Comparison of ENCODE assay signal across 14 mouse cellular contexts in genomic region chr6:51416433-51416832, GRCm38 (mm10). TPM values are rescaled to one million over a fixed set of nuclear protein-coding genes. Genes with fewer than 3 reads are reported as not detected.
"Had no signal": no experiment of that assay in that cellular context is flagged by ENCODE, and none has a peak within 500 bp of the region (broad histone marks: within the 10 kb centered on the region; RNA-seq: fewer than 3 reads in every experiment).

No protein-coding gene starts in this region.

- H3K4me3 ChIP-seq: left cerebral cortex, adult 2 months; liver, embryonic 15.5 days; stomach, embryonic 15.5 days had no signal

- H3K27ac ChIP-seq: kidney, postnatal 0 days; left cerebral cortex, adult 2 months; liver, embryonic 15.5 days; stomach, embryonic 15.5 days had no signal

- DNase-seq: kidney, adult 2 months; kidney, postnatal 25 days; layer of hippocampus, postnatal 36 days; lung, adult 18-20 months; lung, postnatal 4 days; midbrain, embryonic 14.5 days; spleen, adult 18-20 months; thymus, postnatal 25 days had no signal

RNA-seq across cellular contexts. Expression of gene Nfe2l3, which starts 16.0 kb away (rescaled TPM):
- total RNA-seq: megakaryocyte progenitor cell, adult 5-6 weeks; megakaryocyte-erythroid progenitor cell, adult 5-6 weeks had no signal
